Mouse (Mus musculus) MEL (cell line): ENCODE results near the gene Mars2. TPM values are rescaled to one million over a fixed set of nuclear protein-coding genes. Genes with fewer than 3 reads are reported as not detected.

Experiments
- DNase-seq: peaks from one replicate; pipeline ENCODE4 v3.0.0; 2011; ENCODE audit warnings: low read depth, low spot score
- H3K27ac ChIP-seq: 2 replicates; pipeline ENCODE4 v1.5.1; 2012; ENCODE audit warnings: low read depth, mild to moderate bottlenecking, control low read depth, low read length, moderate library complexity; ENCODE audit not compliant: control insufficient read depth
- H3K27me3 ChIP-seq, 2 experiments: fragments of 150-350 bp in 1 of 2; sonication (generic) in 1 of 2; 2 replicates each; pipeline ENCODE4 v1.6.1; 2012; ENCODE audit warnings: low read length in 2 of 2, mild to moderate bottlenecking in 2 of 2, improper control_type of control experiment in 1 of 2, moderate library complexity in 1 of 2; ENCODE audit not compliant: insufficient read depth in 2 of 2, control insufficient read depth in 1 of 2
- H3K36me3 ChIP-seq, 2 experiments: 2 replicates each; pipeline ENCODE4 v1.6.1; 2012 to 2014; ENCODE audit warnings: low read length in 2 of 2, improper control_type of control experiment in 1 of 2, inconsistent platforms in 1 of 2, mild to moderate bottlenecking in 1 of 2; ENCODE audit not compliant: insufficient read depth in 2 of 2, control insufficient read depth in 1 of 2
- H3K4me1 ChIP-seq, 2 experiments: fragments of 150-350 bp in 1 of 2; sonication (generic) in 1 of 2; 2 replicates each; pipeline ENCODE4 v1.6.1; 2012; ENCODE audit warnings: low read length in 2 of 2, improper control_type of control experiment in 1 of 2, mild to moderate bottlenecking in 1 of 2; ENCODE audit not compliant: insufficient read depth in 2 of 2, control insufficient read depth in 1 of 2
- H3K4me3 ChIP-seq, 2 experiments: fragments of 150-350 bp in 1 of 2; sonication (generic) in 1 of 2; 2 replicates each; pipeline ENCODE4 v1.5.1; 2012; ENCODE audit warnings: low read depth in 2 of 2, low read length in 2 of 2, mild to moderate bottlenecking in 2 of 2, moderate library complexity in 2 of 2, control low read depth in 1 of 2, improper control_type of control experiment in 1 of 2; ENCODE audit not compliant: control insufficient read depth in 1 of 2, insufficient read depth in 1 of 2
- H3K79me2 ChIP-seq: 2 replicates; pipeline ENCODE4 v1.6.1; 2012; ENCODE audit warnings: mild to moderate bottlenecking, low read length, moderate library complexity; ENCODE audit not compliant: control insufficient read depth, poor library complexity, insufficient read depth
- H3K9ac ChIP-seq: 2 replicates; pipeline ENCODE4 v1.6.1; 2012; ENCODE audit warnings: low read depth, mild to moderate bottlenecking, control low read depth, low read length, moderate library complexity; ENCODE audit not compliant: control insufficient read depth, poor library complexity, severe bottlenecking
- H3K9me3 ChIP-seq: fragments of 150-350 bp; sonication (generic); replicated peaks from 2 replicates; pipeline ENCODE4 v1.6.1; 2012; ENCODE audit warnings: mild to moderate bottlenecking, low read length, improper control_type of control experiment, moderate library complexity; ENCODE audit not compliant: insufficient read depth
- CHD1 ChIP-seq: IDR thresholded peaks from 2 replicates; pipeline ENCODE4 v1.6.1; 2012; ENCODE audit warnings: low read depth, mild to moderate bottlenecking, inconsistent platforms, low read length, improper control_type of control experiment
- CHD2 ChIP-seq: IDR thresholded peaks from 2 replicates; pipeline ENCODE4 v1.6.1; 2011; ENCODE audit warnings: low read length, improper control_type of control experiment
- ELF1 ChIP-seq: IDR thresholded peaks from 2 replicates; pipeline ENCODE4 v1.6.1; 2014; ENCODE audit warnings: low read depth, mild to moderate bottlenecking, inconsistent platforms, low read length, improper control_type of control experiment, moderate library complexity
- EP300 ChIP-seq, 2 experiments: IDR thresholded peaks; 2 replicates each; pipeline ENCODE4 v1.6.1; 2011; ENCODE audit warnings: improper control_type of control experiment in 2 of 2, low read length in 2 of 2, low read depth in 1 of 2, mild to moderate bottlenecking in 1 of 2
- ETS1 ChIP-seq: IDR thresholded peaks from 2 replicates; pipeline ENCODE4 v1.6.1; 2012; ENCODE audit warnings: low read depth, mild to moderate bottlenecking, inconsistent platforms, low read length, improper control_type of control experiment, moderate library complexity
- JUND ChIP-seq: IDR thresholded peaks from 2 replicates; pipeline ENCODE4 v1.6.1; 2011; ENCODE audit warnings: low read depth, mild to moderate bottlenecking, improper control_type of control experiment, low read length
- KAT2A ChIP-seq: conservative IDR thresholded peaks from 2 replicates; pipeline ENCODE4 v1.6.1; 2012; ENCODE audit warnings: low read depth, low read length, improper control_type of control experiment, inconsistent platforms
- MAX ChIP-seq: IDR thresholded peaks from 2 replicates; pipeline ENCODE4 v1.6.1; 2011; ENCODE audit warnings: low read length, improper control_type of control experiment
- MAZ ChIP-seq: IDR thresholded peaks from 2 replicates; pipeline ENCODE4 v1.6.1; 2012; ENCODE audit warnings: low read depth, mild to moderate bottlenecking, inconsistent platforms, low read length, improper control_type of control experiment
- MEF2A ChIP-seq: IDR thresholded peaks from 2 replicates; pipeline ENCODE4 v1.6.1; 2014; ENCODE audit warnings: low read depth, mild to moderate bottlenecking, inconsistent platforms, low read length, improper control_type of control experiment; ENCODE audit not compliant: poor library complexity, insufficient replicate concordance, severe bottlenecking; ENCODE audit errors: extremely low read depth
- MYC ChIP-seq: IDR thresholded peaks from 2 replicates; pipeline ENCODE4 v1.6.1; 2011; ENCODE audit warnings: low read depth, mild to moderate bottlenecking, low read length, improper control_type of control experiment, moderate library complexity
- POLR2A ChIP-seq, 2 experiments: IDR thresholded peaks; 2 replicates each; pipeline ENCODE4 v1.6.1; 2011 to 2012; ENCODE audit warnings: low read length in 2 of 2, mild to moderate bottlenecking in 2 of 2, control low read depth in 1 of 2, improper control_type of control experiment in 1 of 2, low read depth in 1 of 2, moderate library complexity in 1 of 2; ENCODE audit not compliant: control insufficient read depth in 1 of 2, insufficient read depth in 1 of 2, poor library complexity in 1 of 2
- POLR2AphosphoS2 ChIP-seq: IDR thresholded peaks from 2 replicates; pipeline ENCODE4 v1.6.1; 2011; ENCODE audit warnings: low read length, improper control_type of control experiment
- RCOR1 ChIP-seq: IDR thresholded peaks from 2 replicates; pipeline ENCODE4 v1.6.1; 2012; ENCODE audit warnings: low read depth, mild to moderate bottlenecking, inconsistent platforms, low read length, improper control_type of control experiment
- SIN3A ChIP-seq: IDR thresholded peaks from 2 replicates; pipeline ENCODE4 v1.6.1; 2012; ENCODE audit warnings: low read length, improper control_type of control experiment, inconsistent platforms
- SMC3 ChIP-seq: IDR thresholded peaks from 2 replicates; pipeline ENCODE4 v1.6.1; 2011; ENCODE audit warnings: low read depth, low read length, improper control_type of control experiment
- TAL1 ChIP-seq: IDR thresholded peaks from 2 replicates; pipeline ENCODE4 v1.6.1; 2012; ENCODE audit warnings: mild to moderate bottlenecking, inconsistent platforms, low read length, moderate library complexity, mixed read lengths
- TBP ChIP-seq: IDR thresholded peaks from 2 replicates; pipeline ENCODE4 v1.8.0; 2011; ENCODE audit warnings: low read depth, low read length, improper control_type of control experiment
- USF2 ChIP-seq, 2 experiments: IDR thresholded peaks; 2 replicates each; pipeline ENCODE4 v1.6.1; 2011 to 2012; ENCODE audit warnings: improper control_type of control experiment in 2 of 2, low read length in 2 of 2, borderline replicate concordance in 1 of 2, inconsistent platforms in 1 of 2, low read depth in 1 of 2, mild to moderate bottlenecking in 1 of 2; ENCODE audit not compliant: insufficient read depth in 1 of 2
- ZC3H11A ChIP-seq: IDR thresholded peaks from 2 replicates; pipeline ENCODE4 v1.6.1; 2012; ENCODE audit warnings: low read depth, mild to moderate bottlenecking, inconsistent platforms, low read length, improper control_type of control experiment
- ZKSCAN1 ChIP-seq: IDR thresholded peaks from 2 replicates; pipeline ENCODE4 v1.6.1; 2012; ENCODE audit warnings: low read depth, mild to moderate bottlenecking, inconsistent platforms, low read length, improper control_type of control experiment, moderate library complexity
- ZMIZ1 ChIP-seq: IDR thresholded peaks from 2 replicates; pipeline ENCODE4 v1.6.1; 2012; ENCODE audit warnings: low read depth, mild to moderate bottlenecking, inconsistent platforms, low read length, improper control_type of control experiment, moderate library complexity
- ZNF384 ChIP-seq: IDR thresholded peaks from 2 replicates; pipeline ENCODE4 v1.6.1; 2012; ENCODE audit warnings: low read depth, mild to moderate bottlenecking, inconsistent platforms, low read length, improper control_type of control experiment
- polyA plus RNA-seq, 2 experiments: library from polyadenylated mRNA; stranded (reverse) in 1 of 2; unstranded in 1 of 2; fragments of >175 nt in 1 of 2; fragments of >200 nt in 1 of 2; gene quantifications; 2 replicates each; pipeline versions ENCODE4 v1.2.1 to v1.2.4; 2012; ENCODE audit warnings: low replicate concordance in 2 of 2, low read depth in 1 of 2; ENCODE audit not compliant: insufficient read length in 2 of 2, insufficient read depth in 1 of 2, missing spikeins in 1 of 2
- total RNA-seq: library from RNA; depleted of rRNA; stranded (reverse); fragments of 300-350 nt; gene quantifications from 2 replicates; pipeline ENCODE4 v1.2.3, GENCODE M21; 2012

Gene Mars2
- total and polyA plus RNA-seq, 3 experiments = 6.0 to 12.8 (median 7.6) TPM

GRCm38 (mm10) chr1:55224111-55224510 is 12.9 kb upstream of the Mars2 start:
- Histone ChIP-seq H3K27me3 (no peaks in the 10 kb centered on the region; a peak in 3 of 4 replicates), H3K27ac (no peak overlapping the region), H3K4me1 (no peaks in the 10 kb centered on the region), H3K9me3 (no peaks in the 10 kb centered on the region), H3K4me3 (no peak overlapping the region), H3K36me3 (no peaks in the 10 kb centered on the region), H3K79me2 (no peaks in the 10 kb centered on the region), H3K9ac (no peak overlapping the region)
- TF ChIP-seq JUND (no peak), ZKSCAN1 (no peak), MAX (no peak), SMC3 (no peak), ZMIZ1 (no peak), TBP (no peak), USF2 (IDR thresholded peaks at IDR 0.05; ENCODE audit: borderline replicate concordance in 1 of 2, insufficient read depth in 1 of 2, low read depth in 1 of 2, low read length in 2 of 2) (no peak), POLR2AphosphoS2 (no peak), TAL1 (no peak), KAT2A (no peak), POLR2A (IDR thresholded peaks at IDR 0.05; ENCODE audit: control insufficient read depth in 1 of 2, insufficient read depth in 1 of 2, low read depth in 1 of 2, low read length in 2 of 2, poor library complexity in 1 of 2) (no peak), ZC3H11A (no peak)
- DNase-seq = no peak

DNA sequence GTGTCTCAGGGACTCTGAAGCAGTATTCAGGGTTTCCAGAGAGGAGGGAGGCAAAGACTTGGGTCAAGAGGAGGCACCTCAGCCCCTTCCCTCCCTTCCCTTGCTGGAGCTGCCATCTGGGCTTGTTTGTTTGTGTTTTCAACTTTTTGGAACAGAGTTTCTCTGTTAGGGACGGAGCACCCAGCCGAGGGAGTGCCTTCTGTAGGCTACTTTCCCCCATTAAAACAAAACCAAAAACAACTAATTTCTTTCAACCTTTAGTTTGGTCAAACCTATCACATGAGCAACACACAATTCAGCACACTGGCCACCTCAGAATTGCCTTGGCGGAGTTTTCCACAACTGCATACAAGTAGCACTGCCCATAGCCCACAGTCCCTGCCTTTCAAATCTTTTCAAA is 11.6 kb upstream of the Mars2 start:
- H3K36me3 ChIP-seq = no peaks in the 10 kb centered on the region
- no peak overlapping the region for H3K9ac ChIP-seq
- H3K4me1 ChIP-seq = no peaks in the 10 kb centered on the region
- TF ChIP-seq TAL1 (no peak), MAZ (no peak), MEF2A (no peak), ELF1 (no peak), JUND (no peak), EP300 (IDR thresholded peaks at IDR 0.05; ENCODE audit: low read depth in 1 of 2, low read length in 2 of 2) (no peak), CHD2 (no peak), POLR2A (IDR thresholded peaks at IDR 0.05; ENCODE audit: control insufficient read depth in 1 of 2, insufficient read depth in 1 of 2, low read depth in 1 of 2, low read length in 2 of 2, poor library complexity in 1 of 2) (no peak), POLR2AphosphoS2 (no peak), RCOR1 (no peak), SIN3A (no peak), CHD1 (no peak), ETS1 (no peak), ZNF384 (no peak), MYC (no peak)
- H3K27me3 ChIP-seq = no peaks in the 10 kb centered on the region; a peak in 3 of 4 replicates
- H3K79me2 ChIP-seq = no peaks in the 10 kb centered on the region
- no peak overlapping the region for H3K4me3 ChIP-seq
- H3K9me3 ChIP-seq = no peaks in the 10 kb centered on the region
- no peak overlapping the region for H3K27ac ChIP-seq
- no peak for DNase-seq
